ENCODE assay signal across 9 mouse cellular contexts in the genomic region with DNA sequence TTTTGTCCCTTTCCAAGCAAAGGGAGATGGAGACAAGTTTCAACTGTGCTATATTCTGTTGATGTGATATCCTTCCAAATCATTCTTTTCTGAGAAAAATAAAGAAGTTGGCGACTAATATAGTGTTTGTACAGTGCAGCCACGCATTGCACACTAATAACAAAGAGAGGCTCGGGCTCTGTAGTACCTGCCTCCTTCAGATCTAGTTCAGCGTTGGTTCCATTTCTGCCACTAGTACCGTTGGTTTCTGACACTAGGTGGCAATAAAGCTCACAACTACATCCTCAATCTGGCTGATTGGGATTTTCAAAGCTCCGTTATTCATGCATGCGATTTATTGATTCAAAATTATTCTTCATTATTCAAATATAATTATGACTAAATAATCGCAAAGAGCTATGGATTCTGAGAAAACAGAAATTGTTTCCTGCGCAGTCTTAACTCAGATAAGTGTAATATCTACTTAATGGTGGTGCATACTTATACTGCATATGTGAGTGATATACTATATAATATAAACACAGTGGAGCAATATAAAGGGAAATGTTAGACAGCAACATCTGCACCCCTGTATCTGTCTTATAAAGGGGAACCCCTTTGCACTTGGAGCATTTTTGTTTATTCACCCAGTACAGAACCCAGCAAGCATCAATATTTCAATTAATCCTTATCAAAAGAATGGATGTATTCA. TPM values are rescaled to one million over a fixed set of nuclear protein-coding genes. Genes with fewer than 3 reads are reported as not detected.
DNase-seq lines count a peak whose midpoint lies in the region; ATAC-seq and TF ChIP-seq lines count a peak whose summit lies in the region.
"Had no signal": no experiment of that assay in that cellular context is flagged by ENCODE, and none has a peak within 500 bp of the region (broad histone marks: within the 10 kb centered on the region; RNA-seq: fewer than 3 reads in every experiment).

No protein-coding gene starts in this region.

- H3K9me3 ChIP-seq in MEL (replicated peaks; ENCODE audit: insufficient read depth, low read length), result no peaks in the 10 kb centered on the region
- H3K9me3 ChIP-seq in hindbrain, embryonic 13.5 days, result no peaks in the 10 kb centered on the region
- H3K9me3 ChIP-seq: heart, embryonic 13.5 days had no signal

- peak; percentile 77 for TF ChIP-seq RAD21 in MEL (IDR thresholded peaks at IDR 0.05; ENCODE audit: low read depth, low read length)

- peak; percentile 25 for DNase-seq in adrenal gland, adult 2 months
- no peak for DNase-seq in adrenal gland, postnatal 4 days (ENCODE audit: low spot score in 2 of 2)
- peak; percentile 47 for DNase-seq in MEL (ENCODE audit: low read depth, low spot score)
- peak; percentile 36 for DNase-seq in left cerebral cortex, adult 11 months (ENCODE audit: low spot score)
- DNase-seq in naive thymus-derived CD4-positive, alpha-beta T cell, adult 2 months (ENCODE audit: low read depth), result peak; percentile 7
- DNase-seq in thymus, postnatal 36 days, result no peak

- peak; percentile 95 for ATAC-seq in common myeloid progenitor, adult 5-6 weeks (replicated peaks; ENCODE audit: low read depth, poor library complexity, severe bottlenecking)
- ATAC-seq in hindbrain, embryonic 13.5 days (ENCODE audit: low FRiP score), result peak; percentile 77

- H3K27me3 ChIP-seq in MEL (ENCODE audit: control insufficient read depth in 1 of 2, insufficient read depth in 2 of 2, low read length in 2 of 2), result no peaks in the 10 kb centered on the region; a peak in 2 of 4 replicates
- no peaks in the 10 kb centered on the region for H3K27me3 ChIP-seq in hindbrain, embryonic 13.5 days
- H3K27me3 ChIP-seq: heart, embryonic 13.5 days had no signal

- H3K4me2 ChIP-seq in hindbrain, embryonic 13.5 days, result no peak overlapping the region
- H3K4me2 ChIP-seq: heart, embryonic 13.5 days had no signal

- TF ChIP-seq CTCF in MEL (IDR thresholded peaks at IDR 0.05 in 2 of 3, conservative IDR thresholded peaks at IDR 0.05 in 1 of 3; ENCODE audit: control insufficient read depth in 1 of 3, insufficient read depth in 1 of 3, low read depth in 2 of 3, low read length in 3 of 3, poor library complexity in 1 of 3, severe bottlenecking in 1 of 3), result peak; percentile 24 to 73 (median 36); a peak in 5 of 6 replicates

- no peak overlapping the region for H3K9ac ChIP-seq in MEL (ENCODE audit: control insufficient read depth, low read depth, low read length, poor library complexity, severe bottlenecking)
- H3K9ac ChIP-seq in hindbrain, embryonic 13.5 days, result no peak overlapping the region
- H3K9ac ChIP-seq: heart, embryonic 13.5 days had no signal

- TF ChIP-seq POLR2A in MEL (IDR thresholded peaks at IDR 0.05; ENCODE audit: control insufficient read depth in 1 of 2, insufficient read depth in 1 of 2, low read depth in 1 of 2, low read length in 2 of 2, poor library complexity in 1 of 2), result no peak

- no peak overlapping the region for H3K27ac ChIP-seq in MEL (ENCODE audit: control insufficient read depth, low read depth, low read length)
- H3K27ac ChIP-seq in hindbrain, embryonic 13.5 days, result no peak overlapping the region
- H3K27ac ChIP-seq: heart, embryonic 13.5 days had no signal

- H3K36me3 ChIP-seq in MEL (ENCODE audit: control insufficient read depth in 1 of 2, insufficient read depth in 2 of 2, low read length in 2 of 2), result no peaks in the 10 kb centered on the region
- no peaks in the 10 kb centered on the region for H3K36me3 ChIP-seq in hindbrain, embryonic 13.5 days
- H3K36me3 ChIP-seq: heart, embryonic 13.5 days had no signal

- WGBS in hindbrain, embryonic 13.5 days, result 33% methylated on average over 9 of the region's 9 CpGs

- no peaks in the 10 kb centered on the region for H3K79me2 ChIP-seq in MEL (ENCODE audit: control insufficient read depth, insufficient read depth, low read length, poor library complexity)

- no peak for TF ChIP-seq EP300 in MEL (IDR thresholded peaks at IDR 0.05; ENCODE audit: low read depth in 1 of 2, low read length in 2 of 2)

- H3K4me3 ChIP-seq in MEL (ENCODE audit: control insufficient read depth in 1 of 2, insufficient read depth in 1 of 2, low read depth in 2 of 2, low read length in 2 of 2), result no peak overlapping the region
- no peak overlapping the region for H3K4me3 ChIP-seq in hindbrain, embryonic 13.5 days
- H3K4me3 ChIP-seq: heart, embryonic 13.5 days had no signal

- H3K4me1 ChIP-seq in MEL (ENCODE audit: control insufficient read depth in 1 of 2, insufficient read depth in 2 of 2, low read length in 2 of 2), result no peaks in the 10 kb centered on the region
- H3K4me1 ChIP-seq in hindbrain, embryonic 13.5 days (replicated peaks), result 0 out of 2 replicates have a peak, but pooled peaks cover 3% of the 10 kb centered on the region
- H3K4me1 ChIP-seq: heart, embryonic 13.5 days had no signal

TF ChIP-seq in MEL, 35 proteins besides CTCF, POLR2A, EP300 and RAD21:
- peak; percentile 77 for TF ChIP-seq ZC3H11A (IDR thresholded peaks at IDR 0.05; ENCODE audit: low read depth, low read length)
- peak; percentile 86 for TF ChIP-seq SMC3 (IDR thresholded peaks at IDR 0.05; ENCODE audit: low read depth, low read length)
- 0 out of 2 replicates have a peak, but pooled peaks have one; percentile 6 for TF ChIP-seq MAFK (IDR thresholded peaks at IDR 0.05; ENCODE audit: borderline replicate concordance, low read depth, low read length)
- no peak for TF ChIP-seq MYB (IDR thresholded peaks at IDR 0.05; ENCODE audit: low read depth, low read length)

RNA-seq across cellular contexts. Expression of a gene that starts 37.5 kb away (rescaled TPM):
- 10 to 100 TPM; 31.9 to 43.4 TPM for total RNA-seq in adrenal gland, adult 2 months (2021)
- polyA plus RNA-seq in adrenal gland, adult 2 months (2012; rRNA removed), result 42.1 and 47.1 TPM in 2 replicates
- total RNA-seq in adrenal gland, postnatal 4 days (2021), result 10 to 100 TPM; 45.7 to 46.6 TPM
- 9.4 and 9.5 TPM in 2 replicates for total RNA-seq in MEL (2012; rRNA removed)
- polyA plus RNA-seq in MEL (2012; ENCODE audit: insufficient read depth in 1 of 2, insufficient read length in 2 of 2, low read depth in 1 of 2, low replicate concordance in 2 of 2, missing spikeins in 1 of 2), result 1 to 10 TPM in 1 of 2 experiments, not detected in 1; 8.3 TPM
- total RNA-seq in common myeloid progenitor, adult 5-6 weeks (2017), result 53.4 and 57.9 TPM in 2 replicates
- polyA plus RNA-seq in hindbrain, embryonic 13.5 days (2015; fragmentation: Nextera tagmentation; extraction: Ambion mirVana), result 90.4 and 92.1 TPM in 2 replicates

Comparison
In these comparisons a context has a peak if more than half of its experiments do, and no peak if none do; other contexts are left out.
1. DNase-seq: peak in adrenal gland, adult 2 months (single experiment), MEL (single experiment), left cerebral cortex, adult 11 months (single experiment) and naive thymus-derived CD4-positive, alpha-beta T cell, adult 2 months (single experiment); none in adrenal gland, postnatal 4 days (0 of 2) and thymus, postnatal 36 days (0 of 2).